9 mouse cellular contexts compared by ENCODE assay signal in the genomic region with DNA sequence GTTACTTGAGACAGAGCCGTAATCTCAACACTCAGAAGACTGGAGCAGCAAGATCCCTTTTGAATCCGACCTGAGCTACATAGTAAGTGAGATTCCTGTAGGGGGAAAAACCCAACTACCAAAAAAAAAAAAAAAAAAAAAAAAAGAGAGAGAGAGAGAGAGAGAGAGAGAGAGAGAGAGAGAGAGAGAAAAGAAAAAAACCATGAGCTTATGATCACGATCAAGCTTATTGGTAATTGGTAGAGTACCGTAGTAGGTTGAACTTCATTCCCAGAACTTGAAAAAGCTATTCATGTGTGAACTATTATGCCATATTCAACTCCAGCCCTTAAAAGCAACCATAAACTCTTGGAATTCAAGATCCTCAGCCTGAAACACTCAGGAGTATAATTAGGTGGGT. TPM values are rescaled to one million over a fixed set of nuclear protein-coding genes. Genes with fewer than 3 reads are reported as not detected.
DNase-seq lines count a peak whose midpoint lies in the region; ATAC-seq and TF ChIP-seq lines count a peak whose summit lies in the region.
"Had no signal": no experiment of that assay in that cellular context is flagged by ENCODE, and none has a peak within 500 bp of the region (broad histone marks: within the 10 kb centered on the region; RNA-seq: fewer than 3 reads in every experiment).

No protein-coding gene starts in this region.

- H3K27ac ChIP-seq in lung, embryonic 15.5 days, result peak overlapping the region; percentile 98
- H3K27ac ChIP-seq in embryonic facial prominence, embryonic 13.5 days, result peak overlapping the region; percentile 99

- peaks cover 57% of the 10 kb centered on the region for H3K4me1 ChIP-seq in lung, embryonic 15.5 days
- peaks cover 73% of the 10 kb centered on the region for H3K4me1 ChIP-seq in embryonic facial prominence, embryonic 13.5 days

- TF ChIP-seq POLR2A in myocyte (IDR thresholded peaks at IDR 0.05; ENCODE audit: insufficient read length, low read depth), result no peak

- no peak for ATAC-seq in lung, embryonic 15.5 days (ENCODE audit: borderline replicate concordance, extremely low read depth, low FRiP score, low TSS enrichment)
- ATAC-seq in embryonic facial prominence, embryonic 13.5 days (ENCODE audit: insufficient number of reproducible peaks, insufficient read depth, low FRiP score, low TSS enrichment, low read depth), result no peak

- DNase-seq in lung, postnatal 10 days, result no peak
- peak; percentile 55 for DNase-seq in induced T-regulatory cell, adult 2 months (ENCODE audit: low read depth)
- DNase-seq in urinary bladder, postnatal 14 days (ENCODE audit: low spot score), result no peak
- no peak for DNase-seq in frontal cortex, postnatal 14 days (ENCODE audit: low spot score in 2 of 2)
- DNase-seq in thymus, adult 18-20 months, result no peak
- DNase-seq: right cerebral cortex, postnatal 4 days had no signal

- peak overlapping the region; percentile 96 for H3ac ChIP-seq in myocyte (ENCODE audit: control insufficient read depth, insufficient read length)

- peak overlapping the region; percentile 62 for H3K4me2 ChIP-seq in lung, embryonic 15.5 days
- H3K4me2 ChIP-seq in embryonic facial prominence, embryonic 13.5 days, result peak overlapping the region; percentile 59
- H3K4me2 ChIP-seq in myocyte (ENCODE audit: low read depth), result peak overlapping the region; percentile 91

- H3K27me3 ChIP-seq in lung, embryonic 15.5 days, result no peaks in the 10 kb centered on the region
- no peaks in the 10 kb centered on the region for H3K27me3 ChIP-seq in embryonic facial prominence, embryonic 13.5 days
- no peaks in the 10 kb centered on the region for H3K27me3 ChIP-seq in myocyte (ENCODE audit: control insufficient read depth, insufficient read depth, insufficient read length)

- no peaks in the 10 kb centered on the region for H3K36me3 ChIP-seq in lung, embryonic 15.5 days
- 0 out of 2 replicates have a peak, but pooled peaks cover 6% of the 10 kb centered on the region for H3K36me3 ChIP-seq in embryonic facial prominence, embryonic 13.5 days
- H3K36me3 ChIP-seq in myocyte (ENCODE audit: control insufficient read depth, insufficient read depth), result peaks cover 4% of the 10 kb centered on the region

- peak overlapping the region; percentile 90 for H3K9ac ChIP-seq in lung, embryonic 15.5 days
- peak overlapping the region; percentile 94 for H3K9ac ChIP-seq in embryonic facial prominence, embryonic 13.5 days

- peak overlapping the region; percentile 84 for H3K4me3 ChIP-seq in lung, embryonic 15.5 days
- H3K4me3 ChIP-seq in embryonic facial prominence, embryonic 13.5 days, result peak overlapping the region; percentile 83
- peak overlapping the region; percentile 95 for H3K4me3 ChIP-seq in myocyte

- peaks cover 44% of the 10 kb centered on the region for H3K79me2 ChIP-seq in myocyte (ENCODE audit: control insufficient read depth, insufficient read depth)

- H3K9me3 ChIP-seq in lung, embryonic 15.5 days, result no peaks in the 10 kb centered on the region
- no peaks in the 10 kb centered on the region for H3K9me3 ChIP-seq in embryonic facial prominence, embryonic 13.5 days

- WGBS in lung, embryonic 15.5 days, result 58% methylated on average over 4 of the region's 4 CpGs
- 24% methylated on average over 4 of the region's 4 CpGs for WGBS in embryonic facial prominence, embryonic 13.5 days

TF ChIP-seq in myocyte, 11 proteins besides CTCF, POLR2A, EP300 and RAD21:
- TF ChIP-seq TCF12 (IDR thresholded peaks at IDR 0.05; ENCODE audit: insufficient read depth, poor library complexity, severe bottlenecking), result no peak
- TF ChIP-seq REST (IDR thresholded peaks at IDR 0.05; ENCODE audit: insufficient read depth, insufficient read length), result no peak
- TF ChIP-seq MAX (IDR thresholded peaks at IDR 0.05; ENCODE audit: low read depth), result no peak
- TF ChIP-seq TCF3 (IDR thresholded peaks at IDR 0.05; ENCODE audit: insufficient read length, low read depth), result no peak
- no peak for TF ChIP-seq MYOG (IDR thresholded peaks at IDR 0.05; ENCODE audit: control insufficient read depth in 1 of 3, insufficient read depth in 1 of 3, insufficient read length in 2 of 3, low read depth in 2 of 3)
- no peak for TF ChIP-seq MYOD1 (IDR thresholded peaks at IDR 0.05; ENCODE audit: control insufficient read depth in 1 of 3, insufficient read length in 2 of 3, low read depth in 2 of 3)
- TF ChIP-seq E2F4 (IDR thresholded peaks at IDR 0.05; ENCODE audit: insufficient read depth), result no peak
- no peak for TF ChIP-seq POLR2AphosphoS2 (IDR thresholded peaks at IDR 0.05; ENCODE audit: insufficient read length, low read depth)
- TF ChIP-seq CEBPB (IDR thresholded peaks at IDR 0.05; ENCODE audit: insufficient read depth, poor library complexity, severe bottlenecking), result no peak

RNA-seq across cellular contexts. Expression of a gene that starts 1.3 kb away (rescaled TPM):
- 776 and 858 TPM in 2 replicates for polyA plus RNA-seq in lung, embryonic 15.5 days (2015; fragmentation: Nextera tagmentation; extraction: Ambion mirVana)
- polyA plus RNA-seq in embryonic facial prominence, embryonic 13.5 days (2015; fragmentation: Nextera tagmentation; extraction: Ambion mirVana), result 1,084 and 1,195 TPM in 2 replicates
- 1,009 TPM for polyA plus RNA-seq in myocyte (2012; fragmentation: generic; extraction: Trizol)

RNA-seq across cellular contexts. Expression of a gene that starts 57.0 kb away (rescaled TPM):
- polyA plus RNA-seq in lung, embryonic 15.5 days (2015; fragmentation: Nextera tagmentation; extraction: Ambion mirVana), result 20.4 and 20.6 TPM in 2 replicates
- polyA plus RNA-seq in embryonic facial prominence, embryonic 13.5 days (2015; fragmentation: Nextera tagmentation; extraction: Ambion mirVana), result 20.2 and 22.4 TPM in 2 replicates
- polyA plus RNA-seq in myocyte (2012; fragmentation: generic; extraction: Trizol), result 2.0 TPM
